Mouse (Mus musculus): ENCODE measurements around the gene 1500009C09Rik.

DNA sequence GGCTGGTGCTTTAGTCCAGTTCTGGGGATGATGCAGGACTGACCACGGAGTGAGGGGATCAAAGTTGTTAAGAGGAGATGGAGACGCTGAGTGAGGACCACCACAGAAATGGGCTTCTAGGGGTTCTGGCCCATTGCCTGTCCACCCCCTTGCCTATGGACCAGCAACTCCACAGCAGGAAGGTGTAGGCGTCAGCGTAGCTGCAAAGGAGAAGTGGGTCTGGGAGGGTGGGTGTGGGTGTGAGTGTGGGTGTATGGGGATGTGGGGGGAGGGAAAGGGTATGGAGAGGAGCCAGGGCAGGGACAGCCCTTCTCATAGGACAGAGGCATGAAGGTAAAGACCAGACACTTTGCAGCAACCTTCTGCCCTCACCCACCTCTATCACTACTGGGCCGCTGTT lies 26.4 kb upstream of the 1500009C09Rik start:
- no peak for TF ChIP-seq CTCF (IDR thresholded peaks at IDR 0.05; ENCODE audit: insufficient read depth, low read depth, low read length)
- no peak for TF ChIP-seq POLR2A (IDR thresholded peaks at IDR 0.05; ENCODE audit: insufficient read depth, low read depth, low read length)

All from olfactory bulb, adult 2 months (tissue).